Mouse (Mus musculus) hematopoietic multipotent progenitor cell, adult 10-12 weeks (in vitro differentiated cells): Measurements from ENCODE around the gene Scamp3. TPM values are rescaled to one million over a fixed set of nuclear protein-coding genes. Genes with fewer than 3 reads are reported as not detected.

Experiments
- polyA plus RNA-seq: library from polyadenylated mRNA; stranded (reverse); fragments of >175 nt; gene quantifications from 2 replicates; pipeline ENCODE4 v1.2.3, GENCODE M21; 2012; ENCODE audit warnings: low replicate concordance

Gene Scamp3
- 280 and 307 TPM in 2 replicates for polyA plus RNA-seq

DNA sequence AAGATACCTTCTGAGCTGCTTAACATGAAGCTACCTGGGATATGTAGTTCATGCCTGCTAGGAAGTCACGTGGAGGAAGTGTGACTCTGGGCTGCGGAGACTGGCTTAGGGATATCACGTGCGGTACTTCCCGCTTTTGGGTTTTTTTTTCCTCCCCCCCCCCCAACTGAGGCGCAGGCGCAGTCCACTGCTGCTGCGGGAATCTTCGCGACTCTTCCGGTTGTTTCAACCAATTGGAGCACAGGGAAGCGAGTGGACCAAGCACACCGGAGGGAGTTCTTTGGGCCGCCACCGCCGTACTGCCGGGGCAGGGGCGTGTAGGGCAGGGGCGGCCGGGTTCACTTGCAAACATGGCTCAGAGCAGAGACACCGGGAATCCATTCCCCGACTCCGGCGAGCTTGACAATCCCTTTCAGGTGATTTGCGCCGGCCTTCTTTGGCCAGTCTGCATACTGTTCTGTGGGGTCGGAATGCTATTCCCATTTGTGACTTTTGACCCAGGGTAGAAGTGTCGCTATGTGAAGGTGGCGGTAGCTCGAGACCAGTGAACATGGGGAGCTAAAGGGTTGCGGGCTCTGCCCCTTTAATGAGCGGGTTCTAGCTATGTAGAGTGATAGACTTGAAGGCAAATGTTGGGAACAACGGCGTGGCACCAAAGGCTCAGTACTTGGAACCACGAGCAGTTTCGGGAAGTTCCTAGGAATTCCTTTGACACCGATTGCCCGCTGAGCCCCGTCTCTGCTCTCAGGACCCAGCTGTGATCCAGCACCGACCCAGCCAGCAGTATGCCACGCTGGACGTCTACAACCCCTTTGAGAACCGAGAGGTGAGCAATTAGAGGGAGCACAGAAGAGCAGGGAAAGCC, at the start of gene Scamp3:
Scamp3 (plus strand) TSS at position 232 of the 865 bp plus-strand sequence.

DNA sequence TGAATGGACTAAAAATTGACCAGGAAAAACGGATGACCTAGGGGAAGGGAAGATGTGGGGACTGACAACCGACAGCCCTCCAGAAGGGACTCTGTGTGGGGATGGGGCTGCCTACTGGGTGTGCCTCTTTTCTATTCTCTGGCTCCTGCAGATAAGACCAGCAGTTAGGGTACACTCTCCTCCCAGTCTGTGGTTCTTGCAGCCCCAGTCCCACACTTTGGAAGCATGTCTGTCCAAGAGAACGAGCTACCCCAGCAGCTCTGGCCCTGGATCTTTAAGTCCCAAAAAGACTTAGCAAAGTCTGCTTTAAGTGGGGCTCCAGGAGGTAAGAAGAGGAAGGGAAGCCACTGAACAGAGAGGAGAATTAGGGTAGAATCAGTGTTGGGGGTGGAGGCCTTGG, 41.3 kb upstream of the Scamp3 start, which contains the start of gene Pklr:
Pklr (plus strand) TSS at position 185 of the 400 bp plus-strand sequence.

DNA sequence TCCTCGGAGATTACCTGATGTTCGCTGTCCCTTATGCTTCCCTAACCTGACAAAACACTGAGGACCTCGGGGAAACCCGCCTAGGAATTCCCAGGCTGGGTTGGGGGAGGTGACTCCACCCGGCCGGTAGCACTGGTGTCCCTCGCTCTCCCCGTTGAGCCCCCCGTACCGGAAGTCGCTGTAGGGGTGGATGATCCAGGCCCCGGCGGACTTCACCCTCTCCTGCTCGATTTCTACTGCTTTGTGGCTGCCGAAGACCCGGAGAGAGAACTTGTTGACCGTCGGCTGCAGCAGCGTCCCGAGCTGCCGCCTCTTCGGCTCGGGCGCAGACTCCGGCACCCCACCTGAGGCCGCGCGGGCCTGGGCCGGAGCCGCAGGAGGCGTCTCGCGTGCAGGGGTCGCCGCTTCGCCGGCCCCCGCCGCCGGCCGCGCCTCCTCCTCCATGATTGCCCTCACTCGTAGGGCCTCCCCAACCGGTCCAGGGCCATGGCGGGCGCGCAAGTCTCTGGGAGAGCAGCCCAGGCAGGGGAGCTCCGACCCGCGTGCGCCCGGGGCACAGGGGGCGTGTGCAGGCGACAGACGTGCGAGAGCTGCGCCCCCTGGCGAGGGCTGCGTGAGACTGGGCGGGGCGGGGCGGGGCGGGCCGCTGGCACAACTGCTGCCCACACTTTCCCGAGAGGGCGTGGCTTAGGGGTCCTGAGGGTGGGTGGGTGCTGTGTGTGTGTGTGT, 17.5 kb upstream of the Scamp3 start, which contains the start of gene Hcn3:
Hcn3 (minus strand) TSS at position 581 of the 729 bp plus-strand sequence.

DNA sequence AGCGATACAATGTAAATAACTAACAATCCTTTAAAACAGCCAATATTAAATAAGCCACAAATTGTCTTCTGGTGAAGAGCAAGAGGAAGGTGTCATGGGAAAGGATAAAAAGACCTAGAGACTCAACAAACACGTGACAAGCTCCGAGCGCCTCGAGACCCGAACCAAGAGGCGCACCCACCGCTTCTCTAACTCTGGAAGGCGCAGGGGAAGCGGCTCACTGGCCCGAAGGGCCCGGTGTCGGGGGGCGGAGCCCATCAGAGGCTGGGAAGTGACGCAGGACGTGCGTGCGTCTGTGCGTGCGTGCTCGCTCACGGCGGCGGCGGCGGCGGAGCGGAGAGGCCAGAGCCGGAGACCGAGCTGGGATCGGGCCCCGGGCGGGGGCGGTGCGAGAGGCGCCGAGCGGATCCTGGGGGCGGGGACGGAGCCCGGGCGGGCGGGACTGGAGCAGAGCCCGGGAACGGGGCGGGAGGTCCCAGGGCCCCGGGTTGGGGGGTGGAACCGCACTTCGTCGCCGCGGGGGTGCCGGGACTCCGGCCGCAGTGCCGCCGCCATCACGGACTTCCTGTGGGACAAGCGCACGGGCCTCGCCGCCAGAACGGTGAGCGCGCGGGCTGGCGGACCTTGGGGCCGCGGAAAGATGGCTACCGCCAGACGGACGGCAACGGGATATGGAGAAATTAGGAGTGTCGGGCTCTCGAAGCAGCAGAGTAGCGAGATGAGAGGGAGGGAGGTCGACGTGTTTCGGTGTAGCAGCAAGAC, 12.6 kb upstream of the Scamp3 start, which contains the start of gene Clk2:
Clk2 (plus strand) TSS at position 290 of the 762 bp plus-strand sequence.

DNA sequence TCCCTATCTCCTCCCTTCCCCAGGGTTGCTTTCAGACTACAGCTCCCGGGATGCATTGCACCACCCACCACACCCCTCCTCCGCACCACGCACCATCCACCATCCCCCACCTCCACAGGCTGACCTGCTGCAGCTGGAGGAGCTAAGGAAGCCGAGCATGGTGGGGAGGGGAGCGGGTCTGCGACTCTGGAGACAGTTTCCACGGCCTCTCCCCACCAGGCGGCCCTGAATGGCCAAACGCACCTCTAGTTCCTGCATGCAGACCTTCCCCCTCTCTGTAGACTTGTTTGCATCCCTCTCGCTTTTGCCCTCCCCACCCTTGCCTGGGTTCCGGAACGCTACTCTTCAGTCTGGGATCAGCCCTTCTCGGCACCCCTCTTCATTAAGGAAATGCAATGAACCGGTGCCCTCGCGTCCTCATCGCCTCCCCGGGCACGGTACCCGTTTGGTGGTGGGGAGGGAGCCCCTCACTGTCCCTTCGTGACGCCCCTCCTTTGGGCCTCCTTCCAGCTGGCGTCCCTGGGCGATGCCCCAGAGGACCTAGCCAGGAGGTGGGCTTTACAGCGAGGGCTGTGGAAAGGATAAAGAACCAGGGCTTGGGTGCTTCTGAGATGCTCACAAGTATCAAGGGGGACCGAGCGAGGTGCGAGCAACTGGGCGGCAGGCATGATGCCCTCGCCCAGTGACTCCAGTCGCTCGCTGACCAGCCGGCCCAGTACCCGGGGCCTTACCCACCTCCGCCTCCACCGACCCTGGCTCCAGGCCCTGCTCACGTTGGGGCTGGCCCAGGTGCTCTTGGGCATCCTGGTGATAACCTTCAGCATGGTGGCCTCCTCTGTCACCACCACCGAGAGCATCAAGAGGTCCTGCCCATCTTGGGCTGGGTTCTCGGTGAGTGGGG, 6.0 kb downstream of the Scamp3 start, which contains the start of gene Fam189b:
Fam189b (plus strand) TSS at position 86 of the 901 bp plus-strand sequence.

DNA sequence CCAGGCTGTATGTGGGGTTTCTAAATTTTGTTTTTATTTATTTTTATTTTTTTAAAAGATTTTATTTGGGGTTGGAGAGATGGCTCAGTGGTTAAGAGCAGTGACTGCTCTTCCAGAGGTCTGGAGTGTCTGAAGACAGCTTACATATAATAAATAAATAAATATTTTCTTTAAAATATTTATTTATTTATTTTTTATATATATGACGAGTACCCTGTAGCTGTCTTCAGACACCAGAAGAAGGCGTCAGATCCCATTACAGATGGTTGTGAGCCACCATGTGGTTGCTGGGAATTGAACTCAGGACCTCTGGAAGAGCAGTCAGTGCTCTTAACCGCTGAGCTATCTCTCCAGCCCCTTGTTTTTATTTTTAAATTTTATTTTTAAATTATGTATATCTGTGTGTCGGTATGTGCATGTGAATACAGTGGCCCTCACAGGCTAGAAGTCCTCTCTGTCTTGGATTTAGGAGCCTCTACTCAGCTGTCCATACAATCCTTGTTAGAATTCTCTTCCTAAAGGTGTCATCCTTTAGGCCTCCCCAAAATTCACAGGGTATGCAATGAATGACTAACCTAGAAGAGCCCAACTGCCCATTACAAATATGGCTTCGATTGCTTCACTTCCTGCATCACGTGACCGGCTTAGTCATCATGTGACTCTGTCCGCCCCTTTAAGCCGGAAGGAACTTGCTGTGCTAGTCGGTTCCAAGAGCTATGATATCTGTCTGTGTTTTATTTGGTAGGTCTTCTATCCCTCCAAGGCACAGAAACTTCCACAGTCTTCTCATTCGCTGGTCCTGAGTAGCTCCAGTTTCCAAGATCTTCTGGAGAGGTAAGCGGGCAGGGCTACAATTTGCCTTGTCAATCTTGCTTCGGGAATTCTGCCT, 25.2 kb downstream of the Scamp3 start, which contains the start of gene Gba:
Gba (plus strand) TSS at position 676 of the 889 bp plus-strand sequence.

DNA sequence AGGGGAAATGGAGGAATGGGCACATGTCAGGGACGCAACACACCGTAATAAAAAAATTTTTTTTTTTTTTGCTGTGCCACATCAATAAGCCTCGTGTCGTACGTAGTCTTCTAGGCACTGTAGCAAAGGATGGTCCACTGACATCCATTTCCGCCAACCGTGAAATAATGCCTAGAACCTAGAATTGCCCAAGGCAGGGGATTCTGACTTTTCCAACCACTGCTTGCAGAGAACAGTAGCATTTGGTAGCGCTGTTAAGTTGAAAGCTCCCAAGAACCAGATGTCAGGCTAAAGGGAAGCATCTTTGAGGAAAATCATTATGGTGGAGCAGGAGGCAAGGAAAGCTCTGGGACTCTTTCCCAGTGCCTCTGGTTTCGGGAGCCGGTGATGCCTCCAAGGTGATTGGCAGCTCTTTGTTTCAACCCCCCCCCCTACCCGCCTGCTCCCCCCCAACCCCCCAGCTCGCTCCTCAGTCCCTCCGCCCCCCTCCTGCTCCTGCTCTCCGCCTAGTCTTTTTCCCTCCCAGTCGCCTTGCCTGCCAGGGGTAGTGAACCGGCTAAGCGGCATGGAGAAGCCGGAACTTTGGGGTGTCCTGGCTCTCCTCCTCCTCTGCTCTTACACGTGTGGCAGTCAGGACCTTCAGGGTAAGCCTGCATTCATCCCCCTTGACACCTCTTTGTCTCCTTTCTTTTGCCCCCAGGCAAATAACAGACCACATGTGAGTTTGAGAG, 37.6 kb downstream of the Scamp3 start, which contains the start of gene Thbs3:
Thbs3 (plus strand) TSS at position 500 of the 731 bp plus-strand sequence.

DNA sequence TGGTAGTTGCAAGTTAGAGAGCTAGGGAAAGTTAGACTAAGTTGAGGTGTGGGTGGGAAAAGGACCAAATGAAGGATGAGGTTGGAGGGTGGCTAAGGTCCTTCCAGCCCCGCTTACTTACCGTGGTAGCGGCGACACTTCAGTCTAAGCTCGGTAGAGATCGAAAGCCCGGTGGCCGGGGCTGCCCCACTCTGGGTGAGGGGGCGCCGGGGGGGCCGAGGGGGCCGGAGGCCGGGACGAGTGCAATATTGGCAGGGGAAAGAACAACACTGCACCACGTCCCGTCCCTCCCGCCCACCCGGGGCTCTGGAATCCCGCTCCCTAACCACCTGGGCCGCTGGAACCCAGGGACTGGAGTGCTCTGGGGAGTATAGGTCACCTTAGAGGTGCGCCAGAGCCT, 49.6 kb downstream of the Scamp3 start, which contains the start of gene Mtx1:
Mtx1 (minus strand) TSS at position 189 of the 400 bp plus-strand sequence.

DNA sequence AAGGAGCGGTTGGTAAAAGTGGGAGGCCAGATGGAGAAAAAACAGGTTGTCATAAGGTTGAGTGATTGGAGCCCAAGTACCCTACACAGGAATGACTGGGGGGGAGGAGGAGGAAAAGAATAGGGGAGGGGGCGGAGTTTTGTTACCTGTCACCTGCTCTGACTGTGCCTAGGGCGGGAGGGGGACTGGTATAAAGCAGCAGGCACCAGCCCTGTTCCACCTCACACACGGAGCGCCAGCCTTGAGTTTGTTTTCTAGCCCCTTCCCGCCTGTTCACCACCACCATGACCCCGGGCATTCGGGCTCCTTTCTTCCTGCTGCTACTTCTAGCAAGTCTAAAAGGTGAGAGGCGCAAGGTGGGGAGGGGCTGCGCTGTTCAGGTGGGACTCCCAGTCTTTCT, 51.6 kb downstream of the Scamp3 start, which contains the start of gene Muc1:
Muc1 (plus strand) TSS at position 222 of the 400 bp plus-strand sequence.

Other genes with a start within 250 kb of the Scamp3 start
- gene Ash1l, start 226.9 kb upstream of the Scamp3 start, polyA plus RNA-seq, result 5.1 and 8.2 TPM in 2 replicates
- gene Dap3, start 226.3 kb upstream of the Scamp3 start, polyA plus RNA-seq, result 43.7 and 77.3 TPM in 2 replicates
- gene Rusc1, start 84.2 kb upstream of the Scamp3 start, polyA plus RNA-seq, result 39.4 and 51.6 TPM in 2 replicates
- gene Gm43738, start 76.4 kb upstream of the Scamp3 start, polyA plus RNA-seq, result 0.68 TPM in 1 of 2 replicates, not detected in the other
- 4.4 and 8.8 TPM in 2 replicates for gene Fdps, start 75.5 kb upstream of the Scamp3 start, polyA plus RNA-seq
- 5.5 and 56.5 TPM in 2 replicates for gene Pklr, start 41.3 kb upstream of the Scamp3 start, polyA plus RNA-seq
- 3.0 and 4.4 TPM in 2 replicates for gene Hcn3, start 17.3 kb upstream of the Scamp3 start, polyA plus RNA-seq
- 48.8 and 75.7 TPM in 2 replicates for gene Clk2, start 12.7 kb upstream of the Scamp3 start, polyA plus RNA-seq
- 144 and 333 TPM in 2 replicates for gene Fam189b, start 5.7 kb downstream of the Scamp3 start, polyA plus RNA-seq
- gene Gba, start 25.5 kb downstream of the Scamp3 start, polyA plus RNA-seq, result 14.9 and 15.3 TPM in 2 replicates
- gene Thbs3, start 37.7 kb downstream of the Scamp3 start, polyA plus RNA-seq, result 0.47 and 0.53 TPM in 2 replicates
- 196 and 222 TPM in 2 replicates for gene Mtx1, start 49.6 kb downstream of the Scamp3 start, polyA plus RNA-seq
- gene Muc1, start 51.6 kb downstream of the Scamp3 start, polyA plus RNA-seq, result 0.72 and 1.1 TPM in 2 replicates
- gene Krtcap2, start 68.5 kb downstream of the Scamp3 start, polyA plus RNA-seq, result 77.7 and 182 TPM in 2 replicates
- gene Trim46, start 68.8 kb downstream of the Scamp3 start, polyA plus RNA-seq, result 7.9 and 14.5 TPM in 2 replicates
- 332 and 345 TPM in 2 replicates for gene Dpm3, start 81.9 kb downstream of the Scamp3 start, polyA plus RNA-seq
- gene Slc50a1, start 93.1 kb downstream of the Scamp3 start, polyA plus RNA-seq, result 38.7 and 63.5 TPM in 2 replicates
- 0.37 and 0.85 TPM in 2 replicates for gene Efna1, start 103.7 kb downstream of the Scamp3 start, polyA plus RNA-seq
- gene Efna3, start 145.5 kb downstream of the Scamp3 start, polyA plus RNA-seq, result not detected in 2 replicates
- 0.65 and 1.9 TPM in 2 replicates for gene Efna4, start 160.6 kb downstream of the Scamp3 start, polyA plus RNA-seq
- 41.8 and 169 TPM in 2 replicates for gene Adam15, start 172.5 kb downstream of the Scamp3 start, polyA plus RNA-seq
- not detected in 2 replicates for gene Dcst2, start 184.5 kb downstream of the Scamp3 start, polyA plus RNA-seq
- not detected in 2 replicates for gene Dcst1, start 187.8 kb downstream of the Scamp3 start, polyA plus RNA-seq
- gene Zbtb7b, start 217.3 kb downstream of the Scamp3 start, polyA plus RNA-seq, result 186 and 424 TPM in 2 replicates
- gene Lenep, start 225.3 kb downstream of the Scamp3 start, polyA plus RNA-seq, result 0.49 TPM in 1 of 2 replicates, not detected in the other
- gene Flad1, start 234.4 kb downstream of the Scamp3 start, polyA plus RNA-seq, result 15.1 and 28.4 TPM in 2 replicates
- 9.2 and 12.8 TPM in 2 replicates for gene Cks1b, start 240.9 kb downstream of the Scamp3 start, polyA plus RNA-seq
- gene Shc1, start 241.0 kb downstream of the Scamp3 start, polyA plus RNA-seq, result 109 and 110 TPM in 2 replicates